Mouse (Mus musculus) embryo, embryonic 11.5 days (tissue): ENCODE measurements at regions not wholly inside any gene's neighbourhood (a gene's known extent, or its start where the extent isn't known, plus 50 kb on each side); places are given as distances from the start of the nearest gene placed in this dataset.

Source experiments
- DNase-seq: peaks from one replicate; pipeline ENCODE4 v3.0.0-alpha.2; 2012; ENCODE audit warnings: low read depth, low spot score

GRCm38 (mm10) chr4:125439856-125440255 is 50.6 kb upstream of the Grik3 start:
- no peak for DNase-seq

DNA sequence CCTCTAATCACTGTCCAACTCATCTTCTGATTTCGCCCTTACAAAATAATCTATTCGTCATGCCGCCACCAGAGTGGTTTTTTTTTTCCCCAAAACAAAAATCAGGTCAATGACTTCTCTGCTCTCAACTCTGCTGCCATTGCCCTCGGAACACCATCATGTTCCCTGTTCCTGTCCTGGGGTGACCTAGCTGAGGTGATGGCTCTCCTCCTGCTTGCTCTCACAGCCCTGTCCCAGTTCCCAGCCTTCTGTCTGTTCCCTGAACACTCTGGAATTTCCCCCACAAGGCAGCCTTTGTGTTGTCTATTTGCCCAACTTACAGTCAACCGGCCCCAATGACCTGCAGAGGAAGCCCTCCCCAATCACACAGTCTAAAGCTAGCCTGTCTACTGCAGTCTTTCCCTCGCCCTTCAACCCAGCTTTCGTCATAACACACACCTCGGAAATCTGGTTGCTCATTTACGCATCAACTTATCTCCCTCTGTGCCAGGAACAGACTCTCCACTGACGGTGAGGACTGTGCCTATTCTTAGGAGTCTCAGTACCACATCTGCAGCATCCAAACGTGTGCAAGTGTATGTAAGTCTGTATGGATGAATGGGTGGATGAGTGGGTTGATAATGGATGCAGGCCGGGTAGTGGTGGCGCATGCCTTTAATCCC is 53.2 kb upstream of the Grik3 start:
- DNase-seq: no peak

GRCm38 (mm10) chr4:125433511-125433910 is 57.0 kb upstream of the Grik3 start:
- no peak for DNase-seq

DNA sequence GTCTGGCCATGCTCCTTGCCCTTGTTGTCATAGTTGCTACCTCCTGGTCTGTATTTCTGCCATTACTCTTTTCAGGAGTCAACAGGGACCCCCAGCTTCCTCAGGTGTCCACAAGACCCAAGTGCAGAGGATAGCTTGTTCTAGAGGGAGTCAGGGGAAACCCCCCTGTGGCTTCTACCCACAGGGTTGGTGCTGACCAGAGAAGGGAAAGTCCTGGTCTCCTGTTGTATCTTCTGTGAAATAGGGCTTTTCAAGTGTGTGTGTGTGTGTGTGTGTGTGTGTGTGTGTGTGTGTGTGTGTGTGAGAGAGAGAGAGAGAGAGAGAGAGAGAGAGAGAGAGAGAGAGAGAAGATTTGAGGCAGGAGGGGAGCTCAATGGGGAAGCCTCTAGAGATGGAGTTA is 58.9 kb upstream of the Grik3 start:
- no peak for DNase-seq

DNA sequence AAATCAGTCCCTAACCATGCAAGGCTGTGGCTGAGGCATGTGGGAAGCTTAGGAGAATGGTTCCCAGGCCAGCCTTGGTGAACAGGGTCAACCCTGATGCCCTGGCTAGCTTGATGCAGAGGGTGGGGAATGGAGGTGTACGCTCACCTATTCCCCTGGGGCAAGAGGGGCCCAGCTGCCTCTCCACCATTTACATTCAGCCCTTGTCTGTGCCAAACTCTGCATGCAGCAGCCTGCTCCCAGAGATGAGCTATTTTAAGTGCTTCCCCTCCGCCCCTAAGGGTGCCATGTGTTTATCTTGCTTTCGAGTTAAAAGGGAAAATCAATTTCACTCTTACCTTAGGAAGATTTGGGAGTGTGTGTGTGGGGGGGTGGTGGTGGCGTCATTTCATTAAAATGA is 59.7 kb upstream of the Grik3 start:
- DNase-seq: no peak

GRCm38 (mm10) chr4:125428736-125429135 is 61.8 kb upstream of the Grik3 start:
- no peak for DNase-seq

DNA sequence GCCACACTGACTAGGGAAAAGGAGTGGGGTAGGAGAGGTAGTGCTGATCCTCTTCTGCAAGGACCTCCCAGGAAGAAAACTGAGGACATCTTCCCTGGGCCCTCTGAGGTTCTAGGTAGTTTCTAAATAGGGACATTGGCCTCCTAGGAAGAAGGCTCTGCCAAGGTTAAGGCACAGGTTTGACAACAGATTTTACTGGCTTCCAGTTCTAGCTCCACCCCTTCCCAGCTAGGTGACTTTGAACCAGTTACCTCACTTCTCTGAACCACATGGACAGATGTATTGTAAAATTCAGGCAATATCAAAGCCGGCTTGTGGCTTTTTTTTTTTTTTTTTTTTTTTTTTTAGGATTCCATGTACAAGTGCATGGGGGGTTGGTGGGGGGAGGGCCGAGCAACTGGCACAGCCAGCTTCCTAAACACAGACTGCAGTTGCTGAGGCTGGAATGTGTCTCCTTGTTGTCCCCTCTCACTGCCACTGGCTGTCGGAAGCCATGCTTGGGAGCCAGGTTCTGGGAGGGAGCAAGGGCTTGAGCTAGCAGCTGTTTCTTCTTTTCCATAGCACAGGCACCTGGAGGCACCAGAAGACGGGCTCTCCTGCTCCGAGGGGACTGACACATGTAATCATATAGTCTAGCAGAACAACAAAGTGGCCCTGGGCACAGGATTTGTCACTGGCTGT is 69.8 kb upstream of the Grik3 start:
- no peak for DNase-seq

DNA sequence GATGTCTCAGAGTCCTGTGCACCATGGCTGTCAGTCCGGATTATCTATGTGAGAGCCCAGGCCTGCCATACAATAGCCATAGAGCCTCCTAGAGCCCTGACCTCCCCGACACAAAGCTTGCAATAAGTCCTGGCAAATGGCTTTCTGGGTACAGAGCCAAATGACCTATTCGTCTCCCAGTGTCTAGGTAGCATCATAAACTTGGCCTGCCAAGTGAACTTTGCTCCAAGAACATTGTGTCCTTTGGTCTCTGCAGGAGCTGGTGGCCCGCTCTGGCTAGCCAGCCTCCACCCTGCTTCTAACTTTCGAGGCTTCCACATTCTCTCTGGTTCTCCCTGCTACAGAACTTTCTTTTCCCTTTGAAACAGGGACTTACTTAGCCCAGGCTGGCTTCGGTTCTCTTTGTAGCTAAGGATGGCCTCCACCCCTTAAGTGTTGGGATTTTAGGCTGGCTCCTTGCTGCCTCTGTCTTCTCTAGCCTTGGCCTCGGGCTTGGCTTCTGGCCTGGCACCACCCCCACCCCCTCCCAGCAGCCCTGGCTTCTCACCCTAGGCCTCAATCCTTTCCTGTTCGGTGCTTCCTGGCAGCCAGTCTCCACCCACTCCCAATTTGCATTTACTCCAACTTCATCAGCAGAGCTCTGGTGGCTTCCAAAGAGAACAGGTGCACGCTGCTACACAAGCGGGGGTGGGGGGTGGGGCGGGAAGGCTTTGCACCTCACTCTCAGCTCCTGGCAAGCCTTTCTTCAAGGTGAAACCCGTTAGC is 70.8 kb upstream of the Grik3 start:
- no peak for DNase-seq

- DNase-seq: no peak
Observed at GRCm38 (mm10) chr4:125415308-125415707, 75.2 kb upstream of the Grik3 start.

DNA sequence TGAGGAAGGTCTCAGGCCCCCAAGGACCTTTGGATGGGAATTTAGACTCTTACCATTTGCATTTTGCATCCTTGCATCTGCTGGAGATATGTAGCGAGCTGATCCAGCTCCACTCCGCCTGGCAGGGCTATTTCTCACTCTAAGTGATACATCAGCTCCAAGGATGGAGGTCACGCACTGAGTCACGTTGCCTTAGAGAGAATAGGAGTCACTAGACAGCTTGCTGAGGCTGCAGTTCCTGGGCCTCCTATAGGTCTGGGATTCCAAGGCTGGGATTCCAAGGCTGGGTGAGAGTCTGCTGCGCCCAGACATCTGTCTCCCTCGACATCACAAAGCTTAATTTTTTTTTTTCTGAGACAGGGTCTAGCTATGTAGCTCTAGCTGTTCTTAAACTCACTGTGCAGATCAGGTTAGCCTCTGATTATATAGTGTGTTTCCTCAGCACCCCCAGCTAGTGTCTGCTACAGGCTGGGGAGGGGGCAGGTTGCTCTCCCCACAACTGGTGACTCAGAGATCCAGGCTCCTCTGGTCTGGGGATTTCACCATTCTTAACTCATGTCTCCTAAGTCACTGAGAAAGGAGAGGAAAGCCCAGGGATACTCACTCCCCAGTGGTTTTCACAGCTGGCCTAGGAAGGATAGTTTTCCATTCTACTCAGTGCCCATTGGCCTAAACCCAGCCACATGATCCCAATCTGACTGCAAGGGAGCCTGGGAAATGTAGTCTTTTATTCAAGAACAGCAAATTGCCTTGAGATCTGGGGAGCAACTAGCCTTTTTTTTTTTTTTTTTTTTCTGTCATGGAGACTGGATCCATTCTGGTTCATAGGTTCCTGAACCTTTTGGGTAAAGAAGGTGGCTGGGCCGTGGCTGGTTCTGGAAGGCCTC is 76.4 kb upstream of the Grik3 start:
- no peak for DNase-seq

- DNase-seq: no peak
Observed at GRCm38 (mm10) chr4:125410736-125411441, 79.6 kb upstream of the Grik3 start.

DNA sequence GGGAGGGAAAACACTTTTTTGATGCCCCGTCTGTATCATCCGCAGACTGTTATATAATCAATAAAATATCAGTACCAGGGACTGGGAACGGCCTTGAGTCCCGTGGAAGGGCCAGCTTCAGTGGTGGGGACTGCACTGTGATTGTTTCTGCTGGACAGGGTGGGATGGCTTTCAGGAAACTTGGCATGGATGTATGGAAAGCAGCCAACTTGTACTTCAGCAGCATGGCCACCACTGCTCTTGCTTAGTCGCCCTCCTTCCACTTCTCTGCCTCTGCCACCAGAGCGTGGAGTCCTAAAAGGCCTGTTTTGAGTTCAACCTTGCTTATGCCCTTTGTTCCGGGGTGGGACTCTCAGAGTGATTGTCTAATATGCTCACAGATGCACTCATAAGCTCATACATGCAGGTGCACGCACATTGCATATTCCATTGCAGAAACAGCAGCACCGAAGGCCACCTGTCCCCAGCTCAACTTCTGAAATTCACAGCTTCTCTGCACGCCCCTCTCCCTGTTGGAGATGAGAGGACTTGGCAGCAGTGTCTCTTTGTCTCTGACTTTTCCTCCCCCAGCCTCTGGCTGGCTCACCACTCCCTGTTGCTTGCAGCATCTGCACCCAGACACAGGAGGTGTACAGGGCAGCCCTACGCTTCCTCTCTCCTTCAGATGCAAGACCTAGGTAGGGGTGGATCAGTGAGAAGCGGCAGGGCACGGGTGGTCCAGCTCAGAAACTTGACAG is 91.0 kb upstream of the Grik3 start:
- DNase-seq: no peak

- no peak for DNase-seq
Observed at GRCm38 (mm10) chr4:125397007-125397461, 93.5 kb upstream of the Grik3 start.

DNA sequence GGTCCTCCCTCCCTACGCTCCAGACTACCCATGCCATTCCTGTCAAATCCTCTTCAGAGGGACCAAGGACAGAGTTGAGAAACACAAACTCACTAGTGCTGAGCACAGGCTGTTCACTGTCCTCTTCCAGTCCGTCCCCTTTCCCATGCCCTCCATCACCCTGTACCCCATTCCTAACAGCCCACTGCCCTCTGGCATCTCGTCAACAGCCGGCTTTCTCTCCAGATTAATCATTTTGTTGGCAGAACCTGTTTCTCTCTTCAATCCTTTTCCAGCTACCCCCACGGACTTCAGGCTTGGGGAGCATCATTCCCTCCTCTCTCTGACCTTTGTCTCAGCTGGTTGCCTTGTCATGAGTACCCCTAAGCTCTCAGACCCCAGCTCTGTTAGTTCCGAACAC is 99.2 kb upstream of the Grik3 start:
- no peak for DNase-seq

GRCm38 (mm10) chr4:125385811-125386210 is 104.7 kb upstream of the Grik3 start:
- no peak for DNase-seq

DNA sequence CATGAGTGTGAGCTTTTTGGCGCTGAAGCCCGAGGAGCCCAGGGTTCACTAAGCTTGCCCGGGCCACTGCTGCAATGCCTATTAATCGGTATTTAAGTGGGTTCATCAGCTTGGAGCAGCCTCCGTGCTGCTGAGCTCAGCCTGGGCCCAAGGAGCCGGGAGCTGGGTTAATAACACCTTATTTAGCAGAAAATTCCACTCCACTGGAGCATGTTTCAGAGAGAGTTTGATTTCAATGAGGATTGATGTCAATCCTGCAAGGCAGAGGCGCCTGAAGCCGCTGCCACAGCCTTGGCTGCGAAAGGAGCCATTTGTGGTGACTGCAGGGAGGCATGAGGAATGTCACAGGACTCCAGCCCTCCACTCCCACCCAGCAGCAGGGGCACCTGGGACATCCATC is 126.5 kb upstream of the Grik3 start:
- no peak for DNase-seq

GRCm38 (mm10) chr4:125361611-125362520 is 128.6 kb upstream of the Grik3 start:
- DNase-seq: no peak

- DNase-seq: no peak
Observed at GRCm38 (mm10) chr4:125358356-125358755, 132.1 kb upstream of the Grik3 start.

DNA sequence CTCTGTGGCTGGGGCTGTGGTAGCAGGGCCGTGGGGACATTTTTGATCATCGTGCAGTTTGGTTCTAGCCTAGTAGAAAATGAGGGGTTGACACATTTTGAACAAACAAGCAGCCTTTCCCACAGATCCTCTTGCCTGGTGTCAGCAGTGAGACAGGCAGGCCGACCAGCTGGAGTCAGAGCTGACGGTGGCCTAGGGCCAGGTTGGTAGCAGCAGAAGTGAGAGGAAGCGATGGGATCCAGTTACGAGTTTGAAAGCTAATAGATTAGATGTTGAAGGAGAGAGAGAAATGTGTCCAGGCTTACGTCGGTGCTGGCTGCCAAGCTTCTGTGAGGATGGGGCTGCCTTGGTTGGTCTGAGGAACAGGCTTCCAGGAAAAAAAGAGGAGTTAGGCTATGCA is 134.1 kb upstream of the Grik3 start:
- no peak for DNase-seq
